Mouse (Mus musculus): ENCODE results near the gene 1700056E22Rik.

The 1700056E22Rik gene

DNA sequence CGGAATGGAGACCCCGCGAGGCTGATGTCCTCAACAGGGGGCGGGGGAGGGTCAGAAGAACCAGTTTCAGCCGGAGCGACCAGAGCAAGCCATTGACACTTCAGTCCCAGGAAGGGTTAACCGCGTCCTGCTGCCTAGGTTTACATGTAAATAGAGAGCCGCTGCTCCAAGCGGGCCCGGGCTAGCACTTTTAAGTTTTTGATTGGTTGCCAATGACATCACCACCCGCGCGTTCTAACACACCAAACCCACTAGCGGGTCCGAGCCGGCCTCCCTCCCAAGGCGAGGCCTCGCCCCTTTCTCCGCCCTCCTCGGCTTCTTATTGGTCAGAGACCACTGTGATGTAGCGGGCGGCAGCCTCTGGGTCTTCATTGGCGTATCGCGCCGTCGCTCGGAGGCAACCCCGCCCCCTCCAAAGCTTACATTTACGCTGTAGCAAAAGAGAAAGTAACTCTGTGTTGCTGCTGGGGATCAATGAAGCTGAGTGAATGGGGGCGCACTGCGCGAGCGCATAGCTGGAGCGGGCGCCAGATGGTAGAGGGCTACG lies at the start of gene 1700056E22Rik:
1700056E22Rik (minus strand) TSS at position 291 of the 547 bp plus-strand sequence.
- DNase-seq (ENCODE audit: low spot score) = peak; percentile 99

DNA sequence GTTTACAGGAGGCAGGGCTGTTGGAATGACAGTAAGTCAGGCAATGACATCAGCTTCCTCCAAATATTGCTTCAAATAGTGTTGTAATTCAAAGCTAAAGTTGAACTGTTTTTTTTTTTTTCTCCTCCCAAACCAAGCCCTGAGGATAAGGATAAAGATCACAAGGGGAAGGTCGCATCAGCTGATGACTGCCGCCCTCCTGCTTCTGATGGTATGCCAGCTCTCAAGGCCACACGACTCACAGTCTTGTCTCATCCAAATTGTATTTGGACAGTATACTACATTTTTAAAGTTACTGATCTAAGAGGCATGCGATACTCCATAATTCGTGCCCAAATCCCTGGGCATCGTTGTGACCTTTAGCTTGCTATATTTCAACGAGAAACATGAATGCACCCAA lies 49.1 kb upstream of the 1700056E22Rik start:
- no peak for DNase-seq (ENCODE audit: low spot score)

DNA sequence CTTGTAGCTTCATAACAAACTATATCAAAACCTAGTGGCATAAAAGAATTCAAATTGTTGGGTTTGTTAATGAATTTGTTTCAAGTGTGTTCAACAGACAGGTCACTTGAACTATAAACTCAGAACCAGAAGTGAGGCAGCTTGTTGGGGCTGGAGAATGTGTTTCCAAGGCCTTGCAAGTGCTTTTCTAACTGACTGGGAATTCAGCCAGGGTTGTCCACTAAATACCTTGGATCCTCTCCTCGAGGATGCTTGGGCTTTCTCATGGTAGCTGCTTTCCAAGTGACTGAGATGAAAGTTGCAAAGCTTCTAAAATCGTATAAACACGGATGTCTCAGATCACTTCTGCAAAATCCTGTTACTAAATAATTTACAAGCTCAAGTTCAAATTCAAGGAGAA lies 48.6 kb upstream of the 1700056E22Rik start:
- peak; percentile 35 for DNase-seq (ENCODE audit: low spot score)

DNA sequence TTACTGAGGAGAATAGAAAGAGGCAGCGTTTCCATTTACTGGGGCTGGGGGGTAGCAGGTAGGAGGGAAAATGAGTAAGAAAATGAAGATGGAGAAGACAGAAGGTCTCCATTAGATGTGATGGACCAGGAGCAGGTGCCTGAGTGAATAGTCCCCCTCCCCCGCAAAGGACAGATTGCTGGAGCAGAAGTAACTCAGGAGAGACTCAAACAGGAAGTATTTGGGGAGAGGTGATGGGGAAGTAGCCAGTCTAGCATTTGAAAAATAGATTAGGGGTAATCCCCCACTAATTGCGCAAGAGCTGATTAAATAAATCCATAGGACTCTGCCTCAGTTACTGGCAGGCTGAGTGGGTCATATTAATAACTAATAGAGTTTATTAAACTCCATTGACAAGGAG lies 45.2 kb upstream of the 1700056E22Rik start:
- no peak for DNase-seq (ENCODE audit: low spot score)

DNA sequence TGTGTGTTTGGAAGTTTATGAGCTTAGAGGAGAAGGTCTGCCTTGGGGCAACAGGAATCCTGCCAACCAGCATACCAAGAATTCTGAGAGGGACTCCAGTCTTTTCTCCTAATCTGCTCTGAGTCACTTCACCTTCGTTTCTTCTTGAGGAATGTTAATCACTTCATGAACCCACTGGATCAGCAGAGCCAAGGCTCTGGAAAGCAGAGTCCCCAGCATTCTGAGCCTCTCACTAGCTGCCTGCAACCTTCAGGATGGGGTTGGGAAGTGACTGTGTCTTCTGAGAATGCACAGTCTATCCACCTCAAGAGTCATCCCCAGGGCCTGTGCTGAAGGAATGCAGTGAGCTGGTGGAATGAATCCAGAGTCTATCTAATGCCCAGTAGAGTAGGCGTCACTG lies 42.7 kb upstream of the 1700056E22Rik start:
- DNase-seq (ENCODE audit: low spot score) = peak; percentile 39

DNA sequence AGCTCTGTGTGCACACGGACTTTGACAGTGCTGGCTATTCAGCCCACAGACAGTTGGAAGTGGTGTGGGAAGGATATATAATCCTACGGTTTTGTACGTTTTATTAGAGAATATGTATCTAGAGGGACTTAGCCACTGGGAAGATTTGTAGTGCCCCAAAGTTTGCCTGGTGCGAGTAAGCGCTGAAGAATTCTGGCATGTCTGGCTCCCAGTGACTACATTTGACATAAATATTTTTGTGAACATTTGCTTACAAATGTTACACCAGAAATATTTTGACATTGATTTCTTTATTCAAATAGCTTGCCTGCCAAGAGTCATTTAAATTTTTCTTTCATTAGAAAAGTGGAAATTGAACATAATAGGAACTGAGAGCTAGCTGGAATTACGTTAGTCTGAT lies 42.0 kb upstream of the 1700056E22Rik start:
- no peak for DNase-seq (ENCODE audit: low spot score)

DNA sequence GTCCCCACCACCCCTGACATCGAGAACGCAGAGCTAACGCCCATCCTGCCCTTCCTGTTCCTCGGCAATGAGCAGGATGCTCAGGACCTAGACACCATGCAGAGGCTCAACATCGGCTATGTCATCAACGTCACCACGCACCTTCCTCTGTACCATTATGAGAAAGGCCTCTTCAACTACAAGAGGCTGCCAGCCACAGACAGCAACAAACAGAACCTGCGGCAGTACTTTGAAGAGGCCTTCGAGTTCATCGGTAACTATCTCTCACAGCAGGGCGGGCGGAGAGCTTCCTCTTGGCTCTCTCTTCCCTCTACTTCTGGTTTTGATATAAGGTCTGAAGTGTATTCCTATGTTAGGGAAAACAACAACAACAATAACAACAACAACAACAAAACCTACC lies 34.9 kb upstream of the 1700056E22Rik start:
- no peak for DNase-seq (ENCODE audit: low spot score)

DNA sequence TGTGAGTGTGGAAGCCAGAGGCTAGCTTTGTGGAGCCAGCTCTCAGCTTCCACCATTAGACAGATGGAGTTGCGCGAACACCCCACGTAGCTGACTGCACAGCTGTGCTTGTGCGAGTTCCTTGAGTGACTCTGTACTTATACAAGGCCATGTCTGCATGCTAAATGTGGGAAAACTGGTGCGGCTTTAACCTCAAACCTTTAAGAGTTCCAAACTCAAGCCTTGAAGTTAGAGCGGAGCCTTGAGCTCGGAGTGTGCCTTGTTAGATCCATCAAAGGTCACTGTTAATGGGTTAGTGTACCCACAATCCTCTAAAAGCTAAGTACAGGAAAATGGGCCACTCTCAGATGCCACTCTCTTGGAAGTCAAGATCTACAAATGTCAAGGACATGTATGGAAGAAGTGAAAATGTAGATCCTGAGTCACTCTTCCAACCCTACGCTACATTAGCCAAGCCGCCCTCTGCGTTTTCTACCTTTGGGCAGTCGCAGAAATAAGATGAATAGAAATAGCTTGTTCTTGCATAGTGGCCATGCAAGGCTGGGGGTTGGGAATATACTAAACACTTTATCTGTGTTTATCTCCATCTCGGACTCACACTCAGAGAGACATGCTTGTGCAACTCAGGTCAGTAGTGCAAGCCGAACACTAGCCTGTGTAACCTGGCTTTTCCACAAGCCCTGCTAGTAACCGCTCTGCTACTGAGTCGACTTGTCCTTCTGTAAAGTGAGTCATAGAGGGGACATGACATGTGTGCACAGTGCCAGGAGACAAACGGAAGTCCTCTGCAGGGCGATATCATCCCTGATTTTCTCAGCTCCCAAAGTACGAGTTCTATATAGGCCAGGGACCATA lies 33.8 kb upstream of the 1700056E22Rik start:
- no peak for DNase-seq (ENCODE audit: low spot score)

DNA sequence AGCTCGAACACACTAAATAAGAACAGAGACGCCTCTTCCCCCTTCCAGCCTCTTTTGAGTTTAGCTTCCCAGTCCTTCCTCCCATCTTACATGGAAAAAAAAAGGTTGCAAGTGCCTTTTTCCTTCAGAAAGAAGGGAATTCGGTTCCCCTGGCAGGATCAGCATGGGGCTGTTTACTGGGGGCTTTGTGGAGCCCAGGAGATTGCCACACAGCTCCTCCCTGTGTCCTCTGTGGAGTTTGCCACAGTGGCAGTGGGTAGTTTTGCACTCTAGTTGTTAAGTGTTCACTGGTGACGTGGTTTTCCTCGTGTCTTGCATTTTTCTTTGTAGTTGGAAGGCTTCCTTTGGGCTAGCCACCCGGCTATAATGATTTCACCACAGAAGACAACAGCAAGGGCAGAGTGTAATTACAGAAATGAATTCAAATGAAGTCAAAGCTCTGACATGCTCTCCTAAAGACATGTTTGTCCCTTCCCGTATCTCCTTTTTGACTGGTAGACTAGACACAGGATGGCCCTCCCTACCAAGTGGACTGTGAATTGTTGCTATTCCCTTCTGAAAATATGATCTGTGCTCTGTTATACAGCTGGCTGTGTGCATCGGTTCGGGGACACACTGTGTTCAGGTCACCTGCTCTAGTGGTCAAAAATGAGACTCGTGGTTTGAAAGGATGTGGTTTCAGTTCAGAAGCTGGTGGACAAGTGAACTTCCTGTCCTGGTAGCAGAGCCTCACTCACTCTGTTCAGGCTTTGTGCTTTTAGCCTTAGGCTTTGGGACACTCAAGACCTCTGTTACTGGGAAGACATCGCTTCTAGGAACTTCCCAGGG lies 32.6 kb upstream of the 1700056E22Rik start:
- no peak for DNase-seq (ENCODE audit: low spot score)

DNA sequence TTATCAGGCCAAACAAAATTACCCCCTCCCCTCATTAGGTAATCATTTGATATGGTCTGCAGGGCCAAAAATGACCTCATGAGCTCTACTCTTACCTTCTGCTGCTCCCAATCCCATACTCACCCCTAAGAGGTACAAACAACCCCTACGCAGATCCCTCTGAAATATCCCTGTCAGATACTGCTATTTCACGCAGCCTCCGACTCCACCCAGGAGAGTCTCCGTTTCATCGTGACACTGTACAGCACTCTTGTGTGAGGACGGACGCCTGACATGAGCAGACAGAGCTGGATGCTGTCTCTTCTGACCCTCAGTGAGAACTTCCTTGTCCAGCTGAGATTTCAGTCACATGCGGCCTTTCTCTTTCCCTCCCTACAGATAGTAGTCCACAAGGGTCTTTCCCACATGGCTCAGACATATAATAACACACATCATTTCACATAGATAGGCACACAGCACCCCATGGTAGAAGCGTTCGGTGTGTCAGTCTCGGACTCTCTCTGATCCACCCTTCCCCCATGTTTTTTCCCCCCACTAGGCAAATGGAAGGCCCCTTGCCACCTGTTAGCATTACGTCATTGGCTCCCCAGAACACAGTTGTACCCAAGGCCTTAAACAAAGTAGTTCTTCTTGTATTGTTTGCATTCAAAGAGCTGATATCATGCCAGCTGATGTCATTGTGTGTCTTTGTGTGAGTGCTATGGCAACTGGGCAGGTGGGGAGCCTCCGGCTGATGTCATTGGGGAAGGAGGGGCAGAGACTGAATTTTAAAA lies 31.7 kb upstream of the 1700056E22Rik start:
- no peak for DNase-seq (ENCODE audit: low spot score)

DNA sequence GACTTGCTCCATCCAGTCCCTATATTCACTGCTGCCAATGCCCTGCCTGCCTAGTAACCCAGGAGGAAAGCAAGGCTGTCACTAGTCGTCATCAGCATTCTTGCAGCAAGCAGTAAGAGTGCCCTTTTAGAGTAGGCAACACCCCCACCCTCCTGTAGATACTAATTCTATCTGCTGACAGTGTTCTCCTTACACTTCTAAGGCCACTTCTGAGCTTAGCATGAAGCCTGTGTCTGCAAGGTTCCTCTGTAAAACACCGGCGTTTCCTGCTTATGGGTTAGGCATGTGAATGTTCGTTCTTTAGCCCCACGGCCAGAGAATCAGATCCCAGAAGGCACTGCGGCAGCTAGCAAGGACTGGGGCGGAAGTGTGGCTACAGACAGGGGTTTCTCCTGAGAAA lies 30.2 kb upstream of the 1700056E22Rik start:
- no peak for DNase-seq (ENCODE audit: low spot score)

DNA sequence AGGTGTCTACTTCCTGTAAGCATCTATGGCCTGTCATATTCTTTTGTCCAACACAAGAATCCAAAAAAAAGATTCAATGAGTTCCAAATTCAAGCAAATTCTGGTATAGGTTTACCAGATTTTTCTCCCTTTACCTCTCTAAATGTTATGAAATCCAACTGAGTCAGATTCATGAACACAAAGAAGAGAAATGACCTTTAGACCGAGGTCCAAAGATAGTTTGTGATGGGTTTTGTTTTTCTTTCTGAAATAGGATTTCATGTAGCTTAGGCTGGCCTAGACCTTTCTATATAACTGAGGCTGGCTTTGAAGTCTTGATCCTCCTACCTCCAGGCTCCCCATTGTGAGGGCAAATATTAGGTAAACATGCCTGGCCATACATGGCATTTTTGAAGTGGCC lies 27.8 kb upstream of the 1700056E22Rik start:
- DNase-seq (ENCODE audit: low spot score) = no peak

DNA sequence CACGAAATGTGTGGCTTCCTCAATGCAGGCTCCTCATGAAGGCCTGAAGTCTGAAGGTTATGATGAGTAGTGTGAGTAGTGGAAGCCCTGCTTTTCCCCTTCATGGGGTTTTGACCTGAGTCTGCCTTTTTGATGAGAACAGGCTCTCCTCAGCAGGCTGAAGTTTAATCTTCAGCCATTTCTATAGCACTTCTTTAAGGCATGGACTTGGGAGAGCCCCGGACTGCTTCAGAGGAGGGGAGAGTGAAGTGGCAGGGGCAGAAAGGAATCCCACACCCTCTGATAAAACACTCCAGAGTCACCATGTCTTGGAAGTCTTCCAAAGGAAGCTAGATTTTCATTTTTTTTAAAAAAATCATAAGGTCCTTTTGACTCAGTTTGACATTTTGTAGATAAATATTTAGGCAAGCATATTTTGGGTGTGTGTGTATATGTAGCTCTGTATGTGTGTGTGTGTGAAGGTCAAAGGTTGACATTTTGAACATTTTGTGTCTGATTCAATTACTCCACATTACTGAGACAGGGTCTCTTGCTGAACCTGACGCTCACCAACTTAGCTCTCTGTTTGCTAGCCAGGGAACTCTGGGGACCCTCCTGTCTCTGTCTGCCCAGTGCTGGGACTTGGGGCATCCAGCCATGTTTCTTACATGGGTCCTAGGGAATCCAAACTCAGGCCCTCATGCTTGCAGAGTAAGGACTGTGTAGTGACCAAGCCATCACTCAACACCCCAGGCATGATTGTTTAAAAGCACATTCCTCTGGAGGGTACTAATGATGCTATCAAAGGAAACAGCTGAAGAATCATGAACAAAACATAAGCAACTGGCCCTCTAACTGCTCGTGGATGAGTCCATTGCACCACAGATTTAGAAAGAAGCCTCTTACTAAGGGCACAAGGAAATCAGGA lies 27.0 kb upstream of the 1700056E22Rik start:
- no peak for DNase-seq (ENCODE audit: low spot score)

DNA sequence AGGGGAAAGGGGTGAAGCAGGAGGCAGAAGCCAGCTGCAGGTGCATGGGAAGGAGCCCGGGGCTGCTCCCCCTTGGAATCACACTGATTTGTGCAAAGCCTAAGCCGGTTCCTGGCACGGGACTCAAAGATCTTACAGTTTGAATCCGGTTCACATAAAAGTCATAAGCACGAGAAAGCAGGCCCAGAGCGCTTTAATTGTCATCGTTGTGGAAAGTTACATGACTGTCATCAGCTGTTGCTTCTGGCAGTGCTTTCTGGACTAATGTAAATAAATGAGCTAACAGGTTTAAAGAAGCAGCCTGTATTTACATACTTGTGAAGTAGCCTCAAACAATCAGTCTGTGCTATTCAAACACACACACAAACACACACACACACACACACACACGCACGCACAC lies 26.3 kb upstream of the 1700056E22Rik start:
- peak; percentile 65 for DNase-seq (ENCODE audit: low spot score)

DNA sequence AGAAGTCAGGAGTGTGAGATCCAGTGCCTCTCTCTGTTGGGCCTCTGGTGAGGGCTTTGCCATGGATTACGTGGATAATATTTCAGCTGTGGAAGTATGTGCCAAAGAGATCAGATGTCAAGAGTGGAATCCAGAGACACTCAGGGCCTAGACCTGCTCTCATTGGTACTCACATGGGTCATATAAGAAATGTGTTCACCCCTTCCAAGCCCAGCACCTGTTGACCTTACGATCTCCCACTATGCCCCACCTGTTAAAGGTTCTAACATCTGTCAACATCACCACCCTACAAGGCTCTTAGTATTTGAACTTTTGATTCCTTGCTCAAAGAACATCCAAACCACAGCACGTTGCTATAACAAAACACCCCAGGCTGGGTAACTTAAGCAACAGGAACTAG lies 25.7 kb upstream of the 1700056E22Rik start:
- no peak for DNase-seq (ENCODE audit: low spot score)

DNA sequence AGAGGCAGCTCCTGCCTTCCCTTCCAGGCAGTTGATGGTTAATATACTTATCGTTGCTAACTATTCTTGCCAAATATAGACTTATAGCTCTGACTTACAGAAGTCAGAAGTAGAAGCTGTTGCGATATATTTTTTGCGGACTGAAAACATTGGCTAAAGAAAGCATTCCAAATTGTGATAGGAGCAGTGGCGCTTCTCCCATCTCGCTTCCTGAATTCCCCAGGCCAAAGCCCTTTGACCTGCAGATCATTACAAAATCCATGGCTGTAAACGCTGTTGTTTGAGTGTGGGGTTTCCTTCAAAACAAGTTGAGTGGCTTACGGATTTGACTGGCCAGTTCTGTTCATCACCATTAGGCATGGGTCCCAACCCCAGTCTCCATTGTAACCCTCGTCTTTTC lies 24.1 kb upstream of the 1700056E22Rik start:
- no peak for DNase-seq (ENCODE audit: low spot score)

DNA sequence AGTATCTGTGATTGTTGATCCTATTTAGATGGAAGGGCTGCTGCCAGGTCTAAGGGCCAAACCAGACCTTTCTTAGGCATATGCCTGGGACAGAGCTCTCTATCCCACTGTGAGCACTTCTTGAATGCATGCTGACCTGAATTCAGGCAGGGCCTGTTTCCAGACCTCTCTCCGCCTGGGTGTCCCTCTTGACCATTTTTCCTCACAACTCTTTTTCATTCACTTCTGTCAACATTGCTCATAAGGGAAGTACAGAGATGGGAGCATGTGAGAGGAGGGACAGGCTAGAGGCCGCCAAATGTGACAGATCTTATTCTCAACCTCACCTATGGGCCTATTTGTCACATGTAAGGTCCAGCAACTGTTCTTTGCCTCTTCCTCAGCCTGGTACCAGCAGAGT lies 20.1 kb upstream of the 1700056E22Rik start:
- no peak for DNase-seq (ENCODE audit: low spot score)

DNA sequence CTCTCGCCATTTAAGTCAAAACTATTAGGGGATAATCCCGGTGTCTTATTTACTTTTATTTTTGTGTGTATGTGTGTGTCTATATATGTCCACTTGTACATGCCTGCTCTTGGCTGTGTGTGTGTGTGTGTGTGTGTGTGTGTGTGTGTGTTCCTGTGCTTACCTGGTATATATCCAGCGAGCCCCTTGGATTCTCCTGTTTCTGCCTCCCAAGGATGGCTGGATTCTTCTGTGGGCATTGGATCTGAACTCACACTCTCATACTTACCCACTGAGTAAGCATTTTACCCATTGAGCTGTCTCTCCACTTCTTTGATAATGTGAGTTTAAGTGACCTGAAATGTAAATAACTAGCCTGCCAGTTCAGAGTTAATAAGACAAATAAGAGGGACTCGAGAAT lies 19.6 kb upstream of the 1700056E22Rik start:
- no peak for DNase-seq (ENCODE audit: low spot score)

DNA sequence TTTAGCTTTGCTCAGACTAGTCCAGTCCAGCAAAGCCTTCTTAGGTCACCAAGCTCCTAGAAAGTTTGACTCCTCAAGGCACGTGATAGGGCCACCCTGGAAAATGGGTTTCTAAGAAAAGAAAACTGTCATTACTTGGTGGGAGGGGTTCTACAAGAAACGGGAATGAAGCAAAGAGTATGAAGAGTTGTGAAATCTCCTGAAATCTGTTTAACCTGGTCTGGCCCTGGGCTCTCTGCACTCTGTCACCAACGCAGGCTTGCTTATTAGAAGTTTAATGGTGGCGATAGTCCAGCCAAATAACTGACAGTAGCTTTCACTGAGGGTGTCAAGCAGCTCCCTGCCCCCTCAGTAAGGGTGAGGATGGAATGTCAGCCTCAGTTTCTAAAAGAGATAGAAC lies 19.0 kb upstream of the 1700056E22Rik start:
- no peak for DNase-seq (ENCODE audit: low spot score)

DNA sequence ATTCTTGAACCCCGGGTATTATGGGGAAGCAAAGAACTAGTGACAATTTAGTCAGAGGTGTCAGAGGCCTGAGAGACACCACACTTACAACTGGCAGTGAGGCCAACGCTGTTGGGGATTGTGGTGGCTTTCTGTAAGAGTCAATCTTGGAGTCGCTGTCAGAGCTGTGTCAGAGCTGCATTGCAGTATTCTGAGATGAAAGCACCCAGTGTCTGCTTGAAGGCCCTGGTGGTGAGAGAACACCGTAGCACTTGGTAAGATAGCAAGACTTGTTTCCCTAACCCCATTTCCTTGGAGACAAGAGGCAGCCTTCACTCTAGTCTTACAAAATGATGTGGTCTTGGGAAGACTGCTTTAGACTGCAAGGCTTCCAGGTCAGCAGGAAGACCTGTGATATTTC lies 18.2 kb upstream of the 1700056E22Rik start:
- DNase-seq (ENCODE audit: low spot score) = no peak

DNA sequence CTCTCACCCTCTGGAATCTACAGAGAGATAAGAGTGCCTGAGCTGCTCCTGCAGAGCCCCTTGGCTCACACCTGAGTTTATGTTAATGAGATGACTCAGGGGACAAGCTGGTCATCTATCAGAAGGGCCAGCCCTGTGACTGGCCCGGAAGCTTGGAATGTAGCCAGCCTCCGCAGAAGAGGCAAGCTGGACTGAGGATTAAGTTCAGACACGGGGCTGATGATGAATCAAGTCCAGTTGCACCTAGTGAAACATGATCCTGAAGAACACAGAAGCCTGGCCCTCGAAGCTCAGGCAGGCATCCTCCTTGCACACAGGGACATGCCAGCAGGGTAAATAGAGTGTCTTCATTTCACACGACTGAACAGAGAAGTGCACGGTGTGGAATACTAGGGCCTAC lies 17.7 kb upstream of the 1700056E22Rik start:
- DNase-seq (ENCODE audit: low spot score) = peak; percentile 72

Measured in urinary bladder, postnatal 14 days (tissue).